Mouse (Mus musculus) frontal cortex, postnatal 14 days (tissue): ENCODE results near the gene Acoxl.
A peak's percentile ranks its signal among the peaks of the same experiment; 100 is the strongest.

Experiments
- DNase-seq, 2 experiments: peaks; one replicate each; pipeline ENCODE4 v3.0.0; 2022; ENCODE audit warnings: low spot score in 2 of 2

Gene Acoxl

DNA sequence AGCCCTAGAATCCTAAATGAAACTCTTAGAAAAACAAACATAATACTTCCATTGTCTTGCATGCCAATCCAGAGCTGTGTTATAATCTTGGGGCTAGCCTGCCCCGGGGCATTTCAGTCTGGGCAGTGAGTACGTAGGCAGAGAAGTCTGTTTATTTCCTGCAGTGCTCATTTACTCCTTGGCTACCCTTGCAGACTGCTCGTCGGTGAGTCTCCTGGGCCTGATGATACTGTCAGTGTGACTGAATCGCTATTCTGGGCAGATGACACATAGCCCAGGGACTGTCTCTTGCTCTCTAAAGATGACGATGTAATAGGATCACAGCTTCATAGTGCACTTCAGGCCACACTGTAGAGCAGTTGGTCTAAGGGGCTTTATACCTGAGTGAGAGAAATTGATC is 56.2 kb downstream of the Acoxl start:
- no peak for DNase-seq

DNA sequence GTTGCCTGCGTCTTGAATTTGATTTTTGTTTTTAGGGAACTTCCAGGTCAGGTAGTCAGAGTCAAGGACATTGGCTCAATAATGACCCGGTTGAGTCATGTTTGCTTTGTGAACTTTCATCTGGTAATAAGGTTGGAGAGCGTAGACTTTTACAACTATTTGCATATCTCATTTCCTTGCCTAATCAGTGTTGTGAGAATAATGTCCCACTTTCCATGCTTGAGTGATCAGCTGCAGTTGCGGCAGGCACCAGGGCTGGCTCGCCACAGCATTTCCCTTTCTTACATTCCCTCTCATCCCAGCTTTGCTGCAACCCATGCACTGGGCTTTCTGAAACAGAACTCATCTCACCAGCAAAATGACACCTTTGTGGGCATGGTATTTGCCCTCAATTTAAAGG is 59.0 kb downstream of the Acoxl start:
- DNase-seq, result no peak

DNA sequence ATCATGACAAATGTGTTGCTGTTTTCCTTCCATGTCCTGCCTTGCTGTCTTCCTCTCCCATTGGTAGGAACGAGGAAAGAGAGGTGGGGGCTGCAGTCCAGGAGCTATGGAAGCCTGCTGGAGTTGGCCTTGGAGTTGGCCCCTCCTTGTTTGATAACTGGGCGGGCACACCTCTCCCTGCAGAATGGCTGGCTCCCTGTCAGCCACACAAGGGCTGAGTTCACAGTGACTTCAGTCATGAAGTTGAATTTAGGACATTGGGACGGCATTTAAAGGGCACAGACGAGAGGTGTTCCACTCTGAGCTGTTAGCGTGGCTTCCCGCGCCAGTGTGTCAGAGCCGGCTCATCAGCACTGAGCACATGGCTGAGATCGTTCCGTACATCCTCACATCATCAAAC is 66.2 kb downstream of the Acoxl start:
- DNase-seq, result no peak

DNA sequence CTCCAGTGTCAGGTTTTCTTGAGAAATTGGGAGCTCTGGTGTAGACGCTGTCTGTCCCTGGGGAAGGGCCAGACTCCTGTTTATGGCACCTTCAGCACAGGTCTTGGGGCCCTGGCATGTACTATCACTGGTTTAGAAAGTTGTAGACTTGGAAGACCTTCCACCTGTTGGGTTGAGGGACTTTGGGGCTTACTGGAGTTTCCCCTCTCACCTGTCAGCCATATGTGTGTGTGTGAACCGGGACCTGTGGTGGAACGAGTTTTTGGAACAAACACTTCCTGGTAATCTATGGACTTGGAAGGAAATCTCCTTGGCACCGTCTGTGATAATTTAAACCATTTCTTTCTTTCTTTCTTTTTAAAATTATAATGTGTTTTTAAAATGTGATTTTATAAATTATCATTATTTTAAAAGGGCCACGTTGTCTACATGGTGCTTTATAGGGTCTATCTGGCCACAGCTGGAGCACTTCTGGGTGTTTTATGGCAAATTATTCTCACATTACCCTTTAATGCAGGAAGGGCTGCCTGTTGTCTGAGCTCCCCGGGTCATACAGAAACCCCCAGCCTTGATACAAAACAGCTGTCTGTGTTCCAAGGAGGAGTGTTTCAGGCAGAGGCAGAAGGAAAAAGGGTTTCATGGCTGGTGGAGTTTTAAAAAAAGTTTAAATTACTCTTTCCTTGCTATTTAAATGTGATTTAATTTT is 68.5 kb downstream of the Acoxl start:
- no peak for DNase-seq

DNA sequence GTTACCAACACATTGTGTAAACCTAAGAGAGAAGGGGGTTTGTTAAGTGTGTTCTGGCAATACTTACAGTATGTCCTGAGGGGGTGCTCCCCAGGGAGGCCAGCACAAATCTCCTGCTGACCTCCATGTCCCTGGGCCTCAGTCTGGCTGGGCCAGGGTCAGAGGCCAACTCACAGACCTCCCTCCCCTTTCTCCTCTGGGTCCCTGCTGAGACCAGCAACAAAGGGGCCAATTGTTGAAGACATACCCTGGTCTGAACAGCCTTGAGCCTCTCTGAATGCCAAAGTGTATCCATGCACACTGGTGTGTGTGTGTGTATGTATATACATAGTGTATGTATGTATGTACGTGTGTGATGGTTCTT is 69.0 kb downstream of the Acoxl start:
- DNase-seq, result no peak

DNA sequence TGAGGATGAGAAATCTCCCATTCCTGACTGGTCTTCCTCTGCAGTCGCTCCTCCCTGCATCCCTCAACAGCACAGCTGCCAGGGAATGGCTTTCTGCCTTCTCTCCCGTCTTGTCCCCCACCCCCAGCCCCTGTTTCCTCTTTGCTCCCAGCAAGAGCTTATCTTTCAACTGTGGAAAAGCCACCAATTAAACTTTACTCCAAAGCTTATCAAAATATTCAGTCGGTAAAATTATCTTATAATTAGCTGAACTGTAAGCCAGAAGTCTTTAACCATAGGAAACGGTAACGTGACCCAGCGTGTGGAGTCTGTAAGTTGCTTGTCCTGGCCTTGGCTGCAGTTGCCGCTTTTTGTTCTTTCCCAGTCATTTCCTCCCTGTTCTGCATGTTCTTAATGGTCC is 70.2 kb downstream of the Acoxl start:
- DNase-seq, result no peak

DNA sequence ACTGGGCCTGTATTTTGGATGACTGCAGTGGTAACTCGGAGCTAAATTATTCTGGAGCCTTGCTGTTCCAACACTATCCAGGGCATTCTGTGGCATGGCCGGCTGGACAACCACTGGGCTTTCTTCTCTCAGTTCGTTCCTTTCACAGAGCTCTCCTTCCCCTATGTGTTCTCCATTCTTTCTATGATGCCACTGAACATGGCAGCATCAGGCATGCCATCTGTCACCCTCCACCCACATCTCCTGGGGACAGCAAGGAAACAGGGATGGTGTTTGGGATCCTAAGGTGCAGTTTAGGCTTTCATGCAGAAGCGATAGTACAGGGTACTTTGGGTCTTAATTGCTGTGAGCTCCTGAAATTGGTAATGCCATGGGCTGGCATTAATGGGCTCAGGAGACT is 71.1 kb downstream of the Acoxl start:
- DNase-seq, result no peak

DNA sequence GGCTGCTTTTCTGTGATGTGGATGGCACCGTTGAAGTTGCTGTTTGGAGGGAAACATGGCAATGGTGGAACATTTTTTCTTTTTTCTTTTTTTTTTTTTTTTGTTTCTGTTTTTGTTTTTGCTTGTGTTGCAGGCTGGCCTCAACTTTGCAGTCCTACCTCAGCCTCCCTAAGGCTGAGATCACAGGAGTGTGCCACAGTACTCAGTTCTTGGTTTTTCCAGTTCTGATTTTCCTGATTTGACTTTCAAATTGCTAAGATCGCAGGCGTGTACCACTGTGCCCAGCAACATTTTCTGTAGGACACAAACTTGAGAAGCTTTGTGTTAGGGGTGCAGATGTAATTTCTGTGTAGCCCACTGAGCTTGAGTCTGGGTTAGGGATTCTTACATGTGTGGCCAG is 72.9 kb downstream of the Acoxl start:
- DNase-seq, result no peak

DNA sequence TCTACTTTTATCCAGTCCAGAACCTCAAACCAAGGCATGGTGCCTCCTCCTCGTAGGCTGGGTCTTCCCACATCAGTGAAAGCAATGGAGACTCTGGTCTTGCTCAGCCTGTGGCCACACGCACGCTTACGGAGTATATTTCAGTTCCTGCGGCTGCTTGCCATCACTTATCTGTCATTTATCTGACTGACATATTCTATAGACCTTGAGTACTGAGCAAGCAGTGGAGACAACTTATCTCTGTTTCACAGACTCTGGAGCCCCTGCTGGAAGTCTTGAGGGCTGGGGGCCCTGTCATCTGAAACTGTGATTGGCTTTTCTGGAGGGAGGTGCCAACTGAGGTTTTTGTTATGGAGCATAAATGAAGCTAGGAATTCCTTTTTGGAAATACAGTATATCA is 75.4 kb downstream of the Acoxl start:
- no peak for DNase-seq

DNA sequence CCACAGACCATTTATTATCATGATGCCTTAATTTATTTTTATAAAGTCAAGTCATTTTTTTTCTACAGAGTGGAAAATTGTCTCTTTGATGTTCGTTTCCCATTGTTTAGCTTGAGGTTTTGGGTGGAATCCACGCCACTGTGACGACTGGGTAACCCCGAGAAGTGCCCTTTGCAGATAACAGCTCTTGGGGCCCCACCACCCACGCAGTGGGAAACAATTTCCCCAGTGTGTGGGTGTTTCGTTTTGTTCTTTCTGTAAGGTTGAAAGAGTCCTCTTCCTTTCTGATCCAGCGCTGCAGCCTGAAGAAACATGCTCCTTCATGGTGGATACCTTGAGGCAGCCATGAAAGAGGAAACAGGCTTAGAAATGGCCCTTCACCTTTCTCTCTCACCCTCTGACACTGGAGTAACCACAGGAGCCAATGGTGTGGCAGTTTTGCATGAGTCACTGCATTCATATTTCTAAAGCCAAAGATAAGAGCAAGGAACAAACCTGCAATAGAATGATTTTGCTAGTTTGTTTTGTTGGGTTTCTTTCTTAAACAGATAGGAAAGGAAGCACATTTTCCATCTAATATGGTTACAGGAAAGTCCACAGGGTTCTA is 78.2 kb downstream of the Acoxl start:
- DNase-seq, result no peak

DNA sequence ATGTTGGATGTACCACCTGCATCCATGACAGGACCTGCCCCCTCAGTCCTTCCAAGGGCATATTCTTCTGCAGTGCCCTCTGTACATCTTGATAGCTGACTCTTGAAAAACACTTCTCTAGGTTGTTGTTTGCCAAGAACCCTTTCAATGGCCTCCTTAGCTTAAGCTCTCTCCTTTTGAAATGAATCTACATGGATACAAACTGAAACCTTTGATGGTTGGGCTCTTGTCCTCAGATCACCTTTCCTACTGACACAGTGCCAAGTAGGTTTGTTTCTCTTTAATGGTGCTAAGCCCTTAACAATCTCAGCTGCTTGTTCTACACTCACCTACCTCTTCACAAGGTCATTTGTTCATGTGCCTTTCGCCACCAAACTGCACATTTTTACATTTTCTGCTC is 81.1 kb downstream of the Acoxl start:
- DNase-seq, result no peak

DNA sequence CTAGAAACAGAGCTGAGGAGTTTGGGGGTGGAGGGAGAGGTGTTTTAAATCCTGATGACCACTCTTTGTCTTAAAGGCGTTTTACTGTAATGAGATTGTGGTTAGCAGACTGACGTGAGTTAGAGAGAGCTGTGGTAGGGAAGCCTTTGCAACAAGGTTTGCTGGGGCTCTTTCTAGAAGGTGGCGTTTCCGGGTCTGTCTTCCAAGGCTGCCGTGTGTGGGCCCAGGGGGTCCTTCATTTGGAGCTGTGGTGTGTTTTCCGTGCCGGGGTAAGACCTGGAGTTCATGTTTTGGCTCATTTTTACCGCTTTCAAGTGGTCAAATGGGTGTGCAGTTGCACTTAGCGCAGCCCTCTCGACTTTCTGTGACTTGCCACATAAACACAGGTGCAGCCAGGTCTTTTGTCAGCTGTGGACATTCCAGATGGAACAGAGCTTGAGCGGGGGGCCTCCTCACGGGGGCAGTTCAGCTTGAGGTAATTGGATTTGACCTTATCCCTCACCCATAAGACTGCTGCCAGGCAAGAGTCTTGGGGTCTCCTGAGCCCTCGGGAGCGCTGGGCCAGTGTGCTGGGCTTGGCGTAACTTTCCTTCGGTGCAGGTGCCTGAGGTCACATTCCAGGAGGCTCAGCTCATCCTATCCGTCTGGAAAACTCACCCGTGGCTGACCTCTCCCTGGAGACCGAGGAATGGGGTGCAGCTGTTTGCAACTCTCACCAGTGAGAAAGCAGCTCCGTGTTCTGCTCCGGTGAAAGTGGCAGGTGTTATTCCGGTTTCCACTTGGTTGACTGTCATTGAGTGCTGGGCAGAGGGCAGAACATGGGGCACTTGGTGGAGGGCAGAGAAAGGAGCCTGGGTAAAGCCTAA is 83.6 kb downstream of the Acoxl start:
- DNase-seq, result no peak

DNA sequence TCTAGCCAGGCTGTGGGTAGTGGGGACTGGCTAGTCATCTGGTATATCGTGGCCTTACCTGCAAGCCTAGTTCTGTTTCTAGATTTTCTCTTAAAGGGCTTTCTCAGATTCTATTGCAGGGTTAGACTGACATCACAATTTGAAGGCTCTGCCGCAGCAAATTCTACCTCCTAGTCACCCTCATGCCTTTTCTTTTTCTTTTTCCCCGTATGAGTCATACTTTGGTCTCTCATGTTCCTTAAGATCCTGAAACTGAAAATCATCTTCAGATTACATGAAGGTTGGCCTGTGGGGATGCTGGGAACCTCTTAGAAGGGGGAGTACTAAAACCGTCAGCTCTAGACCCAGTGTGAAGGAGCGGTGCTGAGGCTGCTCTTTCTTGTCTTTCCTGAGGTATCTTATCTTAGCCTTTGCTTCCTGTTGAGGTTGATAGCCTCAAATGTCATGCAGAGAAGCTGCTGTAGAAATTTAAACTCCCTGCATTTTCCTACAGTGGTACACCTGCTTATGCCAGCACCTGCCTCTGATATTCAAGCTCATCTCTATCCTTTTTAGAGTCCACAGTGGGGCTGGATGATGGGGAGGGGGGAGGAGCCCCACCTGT is 84.5 kb downstream of the Acoxl start:
- no peak for DNase-seq

DNA sequence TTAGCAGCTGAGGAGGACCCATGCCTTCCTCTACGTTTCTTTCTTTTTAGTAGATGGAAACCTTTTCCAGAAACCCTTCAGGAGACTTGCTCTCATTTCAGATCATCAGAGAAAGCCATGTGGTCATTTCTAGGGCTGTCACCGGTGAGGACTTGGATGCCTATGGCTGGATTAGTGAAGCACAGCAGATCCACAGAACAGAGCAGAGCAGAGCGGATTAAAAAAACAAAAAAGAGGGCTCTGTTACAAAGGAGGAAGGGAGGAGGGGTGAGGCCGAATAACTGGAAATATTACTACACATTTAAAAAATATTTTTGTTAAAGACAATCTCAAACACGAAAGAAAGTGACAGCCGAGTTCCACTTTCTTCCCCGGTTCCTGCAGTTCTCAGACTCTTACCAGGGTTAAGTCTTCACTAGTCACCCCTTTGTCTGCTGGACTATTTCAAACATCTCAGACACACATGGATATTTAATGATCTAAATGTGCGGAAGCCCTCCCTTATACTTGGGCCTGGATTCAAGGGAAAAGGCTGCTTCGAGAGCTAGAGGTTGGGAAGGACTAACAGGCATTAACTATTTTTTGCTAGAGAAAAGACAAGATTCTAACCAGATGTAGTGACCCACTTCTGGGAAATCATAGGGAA is 88.1 kb downstream of the Acoxl start:
- DNase-seq, result no peak

DNA sequence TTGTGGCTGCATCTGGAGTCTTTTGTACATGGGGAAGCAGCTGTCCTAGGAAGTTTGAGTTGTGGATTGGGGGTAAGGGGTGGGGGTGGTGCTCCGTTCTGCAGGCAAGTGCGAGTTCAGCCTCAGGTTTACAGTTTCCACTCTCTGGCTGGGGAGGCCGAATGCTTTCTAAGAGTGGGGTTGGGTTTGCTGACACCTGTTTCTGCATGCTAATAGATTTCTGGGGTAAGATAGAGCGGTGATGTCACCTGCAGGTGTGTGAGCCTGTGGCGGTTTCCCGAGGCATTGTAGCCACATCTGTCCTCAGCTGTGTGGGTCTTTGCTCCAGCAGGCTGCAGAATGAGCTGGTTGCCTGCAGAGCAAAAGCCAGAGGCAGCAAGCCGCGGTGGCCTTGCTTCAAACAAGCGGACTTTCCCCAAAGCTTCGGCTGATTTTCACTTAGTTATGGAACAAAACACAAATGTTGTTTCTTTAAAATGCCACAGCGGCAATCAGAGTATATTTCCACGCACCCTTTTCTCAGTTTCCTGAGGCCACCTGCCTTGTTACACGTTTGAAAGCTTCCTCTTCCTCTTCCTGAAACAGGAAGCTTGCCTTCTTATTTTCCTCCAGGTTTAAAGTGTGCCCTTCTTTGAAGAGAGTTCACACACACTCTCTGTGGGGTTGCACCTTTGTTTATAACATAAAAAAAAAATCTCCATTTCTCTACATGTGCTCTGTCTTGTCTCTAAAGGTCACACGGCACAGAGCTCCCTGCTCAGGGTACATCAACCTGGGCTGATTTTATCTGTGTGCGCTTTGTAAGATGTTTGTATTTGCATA is 89.0 kb downstream of the Acoxl start:
- no peak for DNase-seq

DNA sequence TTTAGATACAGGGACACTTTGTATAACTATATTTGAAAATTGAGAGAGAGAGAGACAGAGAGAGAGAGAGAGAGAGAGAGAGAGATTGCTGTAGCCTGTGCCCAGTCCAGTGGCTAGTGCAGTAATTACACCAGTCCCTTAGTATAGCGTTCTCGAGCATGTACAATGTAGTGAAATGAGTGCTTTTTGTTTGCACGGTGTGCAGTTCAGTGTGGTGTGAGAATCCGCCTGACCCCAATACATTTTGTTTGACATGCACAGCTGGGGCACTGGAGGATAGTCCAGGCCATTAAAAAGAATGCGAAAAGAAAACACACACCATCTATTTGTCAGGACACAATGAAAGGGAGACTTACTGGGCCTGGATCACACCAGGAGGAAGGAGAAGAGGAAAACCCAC is 89.6 kb downstream of the Acoxl start:
- no peak for DNase-seq

DNA sequence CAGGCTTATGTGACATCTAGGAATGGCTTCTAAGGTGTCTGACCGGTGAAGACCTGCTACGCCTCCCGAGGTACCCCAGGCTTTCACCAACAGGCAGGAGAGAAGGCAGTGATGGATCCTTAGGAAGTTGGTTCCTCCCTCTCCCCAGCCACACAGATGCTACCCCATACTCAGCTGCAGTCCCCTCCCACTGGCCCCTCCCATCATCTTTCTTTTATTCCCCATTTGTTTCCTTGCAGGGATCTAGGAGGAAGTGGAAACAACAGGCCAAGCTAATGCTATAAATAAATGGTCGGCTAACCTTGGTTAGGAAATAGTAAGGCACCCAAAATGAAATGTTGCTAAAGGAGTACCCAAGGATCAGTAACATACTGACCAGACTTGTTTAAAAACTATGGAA is 90.2 kb downstream of the Acoxl start:
- no peak for DNase-seq

DNA sequence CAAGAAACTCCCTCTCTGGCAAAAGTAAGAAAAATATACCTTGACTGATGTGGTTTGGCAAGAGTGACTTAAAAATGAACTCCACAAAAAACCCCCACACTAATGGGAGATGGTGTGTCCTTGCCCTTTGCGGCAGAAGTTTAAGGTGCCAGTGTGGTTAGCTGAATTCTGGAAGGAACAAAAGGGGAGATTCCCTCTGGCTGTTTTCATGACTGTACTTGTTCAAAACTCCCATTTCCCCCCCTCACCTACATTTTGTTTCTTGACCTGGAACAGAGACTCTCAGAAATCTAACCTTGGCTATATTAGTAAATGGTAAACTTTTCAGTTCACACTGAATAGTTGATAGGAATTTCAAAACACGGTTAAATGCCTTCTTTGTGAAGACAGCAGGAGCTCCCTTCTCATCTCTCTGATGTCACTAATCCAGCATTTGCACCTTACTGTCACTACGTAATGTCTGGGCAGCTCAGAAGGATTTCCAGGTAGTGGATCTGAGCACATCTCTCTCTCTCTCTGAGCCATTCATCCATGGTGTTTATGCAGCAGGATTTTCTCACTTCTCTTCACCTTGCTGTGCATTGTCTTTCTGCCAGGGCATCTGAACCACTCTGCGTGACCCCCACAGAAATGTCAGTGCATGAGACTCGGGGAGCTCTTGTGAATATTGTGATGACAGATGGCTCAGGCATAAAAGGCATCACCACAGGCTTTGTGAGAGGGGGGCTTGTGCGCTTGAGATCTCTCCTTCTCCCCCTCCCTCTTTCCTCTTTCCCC is 91.5 kb downstream of the Acoxl start:
- DNase-seq, result no peak

DNA sequence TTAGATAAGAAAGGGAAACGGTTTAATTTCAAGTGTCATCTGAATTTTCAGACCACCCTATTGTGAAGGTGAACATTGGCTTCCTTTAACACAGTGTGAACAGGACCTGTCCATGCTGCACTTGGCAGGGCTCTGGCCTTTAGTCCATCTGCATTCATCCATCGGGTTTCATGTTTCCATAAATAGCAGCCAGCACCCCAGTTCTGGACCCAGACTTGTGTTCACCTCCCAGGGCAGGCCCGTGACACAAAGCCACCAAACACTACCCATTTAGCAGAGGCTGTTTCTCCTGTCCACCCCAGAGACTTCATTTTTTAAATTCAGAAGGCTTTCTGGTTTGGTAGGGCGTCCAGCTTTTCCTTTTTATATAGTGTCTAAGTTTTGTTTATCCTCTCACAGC is 92.9 kb downstream of the Acoxl start:
- no peak for DNase-seq

DNA sequence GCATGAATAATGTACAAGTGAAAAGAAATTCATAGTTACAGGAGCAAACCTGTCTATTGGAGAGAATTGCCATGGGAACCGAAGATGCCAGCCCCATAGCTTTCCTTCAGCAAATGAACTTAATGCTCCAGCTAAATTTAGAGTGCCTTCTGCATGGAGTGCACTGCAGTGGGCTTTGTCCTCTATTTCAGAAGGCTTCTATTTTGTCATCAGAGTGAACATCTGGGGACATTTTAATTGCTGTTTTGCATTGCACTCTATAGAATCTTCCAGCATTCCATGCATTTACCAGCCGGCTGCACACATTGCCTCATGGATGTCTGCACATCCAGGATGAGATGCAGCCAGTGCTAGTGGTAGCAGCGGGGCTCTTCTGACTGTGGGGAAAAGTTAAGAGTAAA is 94.9 kb downstream of the Acoxl start:
- peak in 1 of 2 experiments; percentile 16 for DNase-seq

DNA sequence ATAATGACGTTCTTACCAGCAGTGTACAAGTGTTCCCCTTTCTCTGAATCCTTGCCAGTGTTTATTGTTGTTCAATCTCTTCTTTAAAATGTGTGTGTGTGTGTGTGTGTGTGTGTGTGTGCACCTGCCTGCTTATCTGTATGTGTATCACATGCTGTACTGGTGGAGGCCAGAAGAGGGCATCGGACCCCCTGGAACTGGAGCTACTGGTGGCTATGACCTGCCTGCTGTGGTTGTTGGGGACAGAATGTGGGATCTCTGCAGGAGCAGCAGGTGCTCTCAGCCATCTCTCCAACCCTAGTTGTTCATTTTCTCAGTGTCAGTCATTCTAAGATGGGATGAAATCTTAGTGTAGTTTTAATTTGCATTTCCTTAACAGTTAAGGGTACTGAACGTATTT is 98.4 kb downstream of the Acoxl start:
- no peak for DNase-seq
